Mouse (Mus musculus) G1E (cell line): ENCODE data around the gene Tmpo.

Experiments used
- CTCF ChIP-seq: IDR thresholded peaks from 2 replicates; pipeline ENCODE4 v1.5.1; 2012; ENCODE audit warnings: low read depth, low read length, inconsistent platforms, mixed read lengths
- GATA2 ChIP-seq: IDR thresholded peaks from 2 replicates; pipeline ENCODE4 v1.6.1; 2012; ENCODE audit warnings: low read depth, low read length, inconsistent platforms, borderline replicate concordance
- TAL1 ChIP-seq: conservative IDR thresholded peaks from 2 replicates; pipeline ENCODE4 v1.6.1; 2012; ENCODE audit warnings: low read depth, low read length, inconsistent platforms, mixed read lengths

DNA sequence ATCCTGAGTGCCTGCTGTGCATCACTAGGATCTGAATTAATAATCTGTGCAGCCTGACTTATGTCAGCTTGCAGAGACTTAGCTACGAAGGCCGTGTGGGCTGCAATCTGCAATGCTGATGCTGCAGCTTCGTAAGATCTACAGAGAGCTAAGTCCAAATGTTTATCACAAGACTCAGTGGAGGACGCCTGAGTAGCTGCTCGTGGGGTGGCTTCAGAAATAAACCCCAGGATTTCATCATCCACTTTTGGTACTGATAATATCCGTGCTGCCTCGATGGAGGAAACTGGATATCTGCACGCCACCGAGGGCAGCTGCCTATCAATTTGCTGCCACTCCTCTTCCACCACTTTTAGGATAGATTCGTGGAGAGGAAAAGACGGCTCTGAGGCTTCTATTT lies 19.0 kb downstream of the Tmpo start:
- TF ChIP-seq CTCF (no peak), TAL1 (no peak), GATA2 (no peak)
